Mouse (Mus musculus) Muller cell, postnatal 12 days (primary cell): Measurements from ENCODE around the gene Cdk17.

ENCODE experiments used
- DNase-seq: peaks from one replicate; pipeline ENCODE4 v3.0.0-alpha.2; 2015; ENCODE audit errors: inconsistent ontology term

Cdk17 gene

DNA sequence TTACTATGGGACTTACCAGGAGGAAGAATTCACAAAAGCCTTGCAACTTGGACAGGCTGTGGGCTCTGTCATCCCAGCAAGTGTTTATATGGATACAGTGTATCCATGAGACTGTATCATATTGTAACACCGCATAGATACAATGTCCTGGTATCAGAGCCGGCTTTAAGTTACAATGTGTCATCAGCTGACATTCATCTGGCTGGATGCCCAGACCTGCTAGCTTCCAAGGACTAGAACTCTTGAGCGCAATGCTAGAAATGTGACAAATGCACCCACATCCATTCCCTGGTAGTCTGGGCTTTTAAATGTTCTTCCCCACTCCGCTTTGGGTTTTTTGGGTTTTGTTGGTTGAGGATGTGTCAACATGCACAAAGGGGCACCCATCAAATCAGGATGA, 127.7 kb downstream of the Cdk17 start:
- peak; percentile 79 for DNase-seq

DNA sequence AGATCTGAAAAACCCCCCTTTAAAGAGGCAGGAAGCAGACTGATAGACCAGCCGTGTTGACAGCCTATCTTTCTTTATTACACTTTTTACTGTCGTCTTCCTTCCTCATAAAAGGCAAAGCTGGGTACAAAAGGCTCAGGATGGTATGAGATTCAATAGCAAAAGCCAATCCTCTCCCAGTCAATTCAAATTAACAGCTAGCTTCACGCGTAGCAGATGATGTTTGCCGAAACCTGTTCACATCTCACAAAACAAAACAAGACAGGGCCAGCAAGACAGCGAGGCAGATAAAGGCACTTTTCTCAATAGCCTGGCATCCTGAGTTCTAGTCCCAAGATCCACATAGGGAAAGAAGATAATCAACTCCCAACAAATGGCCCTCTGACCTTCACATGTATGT, 128.7 kb downstream of the Cdk17 start:
- no peak for DNase-seq

DNA sequence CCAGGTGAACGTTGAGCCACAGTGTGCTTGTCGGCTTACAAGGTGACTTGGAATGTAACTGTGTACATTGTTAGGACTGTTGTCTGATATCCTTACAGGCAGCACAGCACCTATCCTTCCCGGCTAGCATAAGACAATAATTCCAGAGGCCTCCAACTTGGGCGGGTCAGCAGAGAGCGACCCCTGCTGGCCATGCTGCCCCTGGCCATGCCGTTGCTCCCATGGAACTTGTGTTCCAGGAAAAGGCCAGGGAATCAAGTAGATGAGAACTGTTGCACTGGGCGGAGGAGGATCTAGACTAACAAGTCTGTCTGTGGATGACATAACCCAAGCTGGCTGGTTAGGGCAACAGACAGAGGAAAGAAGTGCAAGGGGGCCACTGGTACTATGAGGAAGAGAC, 130.7 kb downstream of the Cdk17 start:
- DNase-seq: peak; percentile 79

DNA sequence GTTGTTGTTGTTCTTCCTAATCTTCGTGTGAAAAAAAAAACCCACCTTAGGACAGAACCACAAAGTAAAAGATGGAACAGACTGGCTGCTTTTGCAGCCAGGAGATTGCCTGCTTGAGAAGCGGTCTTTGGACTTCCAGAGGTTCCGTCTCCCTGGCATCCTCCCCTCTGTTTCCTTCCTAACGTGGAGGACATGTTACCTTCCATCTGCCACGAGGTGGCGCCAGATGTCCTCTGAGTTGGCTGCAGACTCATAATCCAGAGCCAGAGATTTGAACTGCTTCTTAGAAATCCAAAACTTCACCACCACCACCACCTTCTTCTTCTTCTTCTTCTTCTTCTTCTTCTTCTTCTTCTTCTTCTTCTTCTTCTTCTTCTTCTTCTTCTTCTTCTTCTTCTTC, 131.2 kb downstream of the Cdk17 start:
- peak; percentile 72 for DNase-seq

DNA sequence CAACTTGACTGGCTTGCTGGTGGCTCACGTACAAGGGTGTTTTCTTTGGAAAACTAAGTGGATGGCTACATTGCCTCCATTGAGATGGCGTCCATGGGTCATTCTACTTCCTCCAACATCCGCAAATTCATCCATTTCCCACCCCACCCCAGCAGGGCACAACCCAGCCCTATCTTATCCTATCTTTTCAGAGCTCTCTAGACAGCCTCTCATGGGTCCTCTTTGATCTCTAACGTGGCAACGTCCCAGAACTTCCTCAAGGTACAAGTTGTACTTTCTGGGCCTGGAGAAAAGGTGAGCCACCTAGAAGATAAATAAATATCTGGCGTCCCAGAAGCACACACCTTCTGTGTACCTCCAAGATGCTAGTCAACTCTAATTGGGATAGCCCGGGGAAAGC, 132.9 kb downstream of the Cdk17 start:
- no peak for DNase-seq

DNA sequence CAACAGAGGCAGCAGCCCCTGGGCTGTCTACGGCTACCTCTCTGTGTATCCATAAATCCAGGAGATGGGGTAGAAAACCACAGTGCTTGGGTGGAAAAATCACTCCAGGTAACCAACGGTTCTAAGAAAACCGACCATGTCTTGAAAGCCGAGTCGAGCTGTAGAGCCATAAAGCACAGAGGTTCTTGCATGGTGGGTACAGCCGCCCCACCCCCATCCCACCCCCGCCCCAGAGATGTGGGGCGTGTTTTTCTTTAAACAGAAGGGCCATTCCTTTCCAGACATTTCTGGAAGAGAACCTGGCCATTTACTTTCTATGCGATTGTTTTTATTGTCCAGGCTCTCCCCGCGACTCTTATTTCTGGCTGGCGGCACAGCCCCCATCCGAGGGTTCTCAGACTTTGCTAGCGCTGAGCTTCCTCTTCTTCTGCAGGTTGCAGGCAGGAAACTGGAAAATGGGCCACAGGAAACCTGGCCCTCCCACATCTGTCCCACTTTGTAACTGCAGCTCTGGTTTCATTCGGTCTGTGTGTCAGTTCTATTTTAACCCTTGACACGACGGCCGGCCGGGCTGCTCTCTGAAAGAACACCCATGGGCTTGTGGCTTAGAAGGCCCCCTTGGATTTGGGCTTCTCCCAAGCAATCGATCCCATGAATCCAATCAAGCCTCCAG, 134.0 kb downstream of the Cdk17 start:
- no peak for DNase-seq

DNA sequence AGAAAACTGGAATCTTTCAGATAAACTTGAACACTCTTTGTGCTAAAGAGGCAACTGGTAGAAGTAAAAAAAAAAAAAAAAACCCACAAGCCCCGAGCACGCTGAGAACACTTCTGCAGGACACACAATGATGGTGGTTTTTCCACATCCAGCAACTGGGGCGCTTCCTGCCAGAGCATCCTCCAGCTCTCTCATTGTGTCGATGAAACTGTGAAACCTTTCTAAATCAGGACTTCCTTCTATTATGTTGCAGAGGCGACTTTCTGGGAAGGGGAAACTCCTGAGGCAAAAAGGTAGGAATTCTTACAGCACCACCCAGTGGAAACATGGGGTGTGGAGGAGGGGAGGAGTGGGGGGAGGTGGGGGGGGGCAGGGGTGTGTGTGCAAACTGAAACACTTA, 137.1 kb downstream of the Cdk17 start:
- DNase-seq: no peak

DNA sequence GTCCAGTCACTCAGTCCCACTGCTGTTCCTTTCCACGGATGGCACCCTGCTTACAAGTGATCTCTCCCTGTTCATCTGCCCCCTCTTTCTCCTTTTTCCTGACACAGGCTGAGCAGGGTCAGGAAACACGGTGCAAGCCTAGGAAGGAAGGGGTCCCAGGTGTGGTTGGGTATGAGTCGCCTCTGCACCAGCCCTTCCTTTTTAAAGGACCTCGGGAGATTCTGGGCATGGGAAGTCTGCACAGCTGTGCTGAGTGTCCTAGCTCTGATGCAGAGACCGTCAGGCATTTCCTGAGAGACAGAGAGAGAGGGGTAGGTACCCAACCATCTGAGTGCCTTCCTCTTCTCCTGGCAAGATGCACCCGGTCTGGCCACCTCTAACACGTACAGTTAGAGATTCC, 137.5 kb downstream of the Cdk17 start:
- DNase-seq: no peak

DNA sequence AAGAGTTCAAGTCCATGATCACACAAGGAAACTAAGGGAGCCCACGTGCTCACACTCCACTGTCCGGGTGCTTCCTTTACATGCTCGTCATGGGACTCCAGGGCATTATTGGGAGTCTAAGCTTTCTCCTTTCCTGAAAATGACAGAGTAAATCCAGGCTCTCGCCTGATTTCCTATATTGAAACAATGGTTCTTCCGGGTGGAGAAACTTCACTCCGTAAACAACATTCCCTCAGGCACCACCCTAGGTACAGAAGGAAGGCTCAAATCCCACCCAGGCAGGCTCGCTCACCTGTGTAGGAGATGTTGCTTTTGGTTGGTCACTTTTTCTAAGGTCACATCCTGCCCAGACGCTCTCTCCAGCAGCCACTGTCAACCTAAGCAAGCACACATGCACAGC, 141.2 kb downstream of the Cdk17 start:
- no peak for DNase-seq

DNA sequence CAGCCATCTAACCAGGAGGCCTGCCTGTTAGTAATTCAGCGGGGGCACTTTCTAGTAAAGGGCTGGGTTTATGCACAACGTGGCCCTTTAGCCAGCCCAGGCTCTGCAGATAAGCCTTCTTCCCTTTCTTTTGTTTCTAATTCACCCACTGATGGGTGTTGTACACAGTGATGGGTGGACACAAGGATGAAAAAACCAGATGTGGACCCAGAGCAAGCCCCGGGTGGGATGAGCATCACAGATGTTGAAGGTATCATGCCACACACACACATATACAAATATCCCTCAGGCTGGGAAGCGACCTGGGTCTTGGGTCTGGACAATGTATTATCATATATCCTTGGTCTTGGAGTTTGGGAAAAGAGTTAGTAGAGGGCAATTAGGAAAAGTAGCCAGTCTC, 142.6 kb downstream of the Cdk17 start:
- DNase-seq: no peak

DNA sequence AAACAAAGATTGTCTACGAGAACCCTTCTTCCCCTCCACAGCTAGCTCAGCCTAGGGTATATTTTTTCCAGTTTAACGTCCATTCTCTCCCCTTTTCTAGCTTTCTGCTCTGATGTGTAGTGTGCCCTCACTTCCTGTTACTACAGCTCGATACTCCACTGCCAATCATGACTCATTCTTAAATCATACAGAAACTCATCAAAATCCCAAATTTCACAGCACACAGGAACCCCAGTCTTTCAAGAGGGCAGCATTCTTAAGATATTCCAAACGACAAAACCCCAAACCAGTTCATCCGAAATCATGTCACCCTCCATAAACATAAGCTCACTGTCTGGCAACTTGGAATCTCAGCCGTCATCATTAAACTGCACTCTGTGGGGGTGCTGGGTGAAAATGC, 145.3 kb downstream of the Cdk17 start:
- peak; percentile 78 for DNase-seq

DNA sequence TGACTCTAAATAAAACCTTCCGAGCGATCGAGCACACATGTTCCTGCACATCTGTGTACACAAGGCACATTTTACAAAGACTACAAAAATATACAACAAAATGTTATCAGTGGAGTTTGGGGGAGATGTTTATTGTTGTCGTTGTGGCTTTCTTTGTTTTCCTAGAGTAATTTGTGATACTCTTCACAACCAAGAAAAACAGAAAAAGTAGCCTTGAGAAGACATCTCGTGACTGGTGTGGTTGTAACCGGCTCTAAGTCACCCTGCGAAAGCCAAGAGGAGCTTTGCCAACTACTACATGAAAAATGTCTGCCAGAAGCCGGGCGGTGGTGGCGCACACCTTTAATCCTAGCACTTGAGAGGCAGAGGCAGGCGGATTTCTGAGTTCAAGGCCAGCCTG, 145.7 kb downstream of the Cdk17 start:
- no peak for DNase-seq

DNA sequence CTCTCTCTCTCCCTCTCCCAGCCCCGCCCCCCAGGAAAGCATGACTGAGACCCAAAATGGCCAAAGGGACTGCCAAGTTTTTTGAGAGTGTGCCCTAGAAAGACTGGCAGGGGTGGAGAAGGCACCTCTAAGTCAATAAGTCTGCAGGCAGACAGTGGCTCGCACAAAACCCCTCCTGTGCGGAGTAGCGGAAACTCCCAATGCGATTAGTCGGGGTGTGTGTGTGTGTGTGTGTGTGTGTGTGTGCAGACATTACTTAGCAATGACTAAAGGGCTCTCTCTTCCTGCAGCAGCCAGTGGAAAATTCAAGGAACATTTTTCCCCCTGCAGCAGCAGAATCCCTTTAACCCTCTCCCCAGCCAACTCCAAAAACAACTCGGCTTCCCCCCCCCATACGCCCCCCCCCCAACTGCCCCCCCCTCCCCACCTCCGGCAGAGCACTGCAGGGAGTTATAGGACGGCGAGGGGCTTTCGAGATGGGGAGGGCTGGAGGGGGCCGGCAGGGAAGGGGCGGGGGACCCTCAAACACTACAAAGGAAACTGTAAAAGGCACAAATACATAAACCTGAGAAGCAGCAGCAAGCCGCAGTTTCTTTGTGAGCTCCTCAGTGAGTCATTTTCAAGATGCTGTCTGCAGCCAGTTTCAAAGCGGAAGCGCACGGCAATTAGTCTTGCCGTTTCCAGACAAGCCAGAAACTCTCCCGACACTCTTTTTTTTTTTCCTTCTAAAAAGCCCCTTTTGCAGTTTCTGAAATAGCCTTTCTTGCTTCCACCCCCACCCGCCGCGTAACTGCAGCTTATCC, 148.7 kb downstream of the Cdk17 start:
- peak; percentile 83 for DNase-seq

DNA sequence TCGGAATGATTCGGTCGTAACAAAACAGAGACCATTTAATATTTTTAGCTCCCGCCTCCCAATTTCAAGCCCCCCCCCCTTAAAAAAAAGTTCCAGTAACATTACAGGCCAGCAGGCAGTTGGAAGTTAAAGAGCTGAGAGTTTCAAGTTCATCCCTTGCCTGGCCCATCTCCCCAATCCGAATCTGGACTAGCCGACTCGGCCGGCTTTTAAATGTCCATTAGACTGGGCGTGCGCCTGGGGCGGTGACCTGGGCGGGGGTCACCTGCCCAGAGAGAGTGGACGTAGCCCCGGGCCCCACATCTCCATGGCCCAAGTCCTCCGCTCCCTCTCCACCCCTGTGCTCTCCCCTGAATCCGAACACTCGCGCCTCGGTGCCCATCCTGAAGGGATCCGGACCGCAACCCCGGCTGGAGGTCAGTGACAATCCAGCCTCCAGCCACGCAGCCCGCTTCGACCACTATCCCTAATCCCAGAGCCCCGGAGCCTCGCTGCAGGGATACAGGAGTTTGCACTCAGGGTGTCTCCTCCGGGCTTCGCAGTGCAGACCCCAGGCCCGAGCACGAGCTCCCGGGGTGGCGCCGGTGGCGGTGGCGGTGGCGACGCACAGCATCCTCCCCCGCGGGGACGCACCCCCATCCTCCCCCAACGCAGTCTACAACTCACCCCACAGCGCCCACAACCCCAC, 149.4 kb downstream of the Cdk17 start:
- DNase-seq: peak; percentile 56

DNA sequence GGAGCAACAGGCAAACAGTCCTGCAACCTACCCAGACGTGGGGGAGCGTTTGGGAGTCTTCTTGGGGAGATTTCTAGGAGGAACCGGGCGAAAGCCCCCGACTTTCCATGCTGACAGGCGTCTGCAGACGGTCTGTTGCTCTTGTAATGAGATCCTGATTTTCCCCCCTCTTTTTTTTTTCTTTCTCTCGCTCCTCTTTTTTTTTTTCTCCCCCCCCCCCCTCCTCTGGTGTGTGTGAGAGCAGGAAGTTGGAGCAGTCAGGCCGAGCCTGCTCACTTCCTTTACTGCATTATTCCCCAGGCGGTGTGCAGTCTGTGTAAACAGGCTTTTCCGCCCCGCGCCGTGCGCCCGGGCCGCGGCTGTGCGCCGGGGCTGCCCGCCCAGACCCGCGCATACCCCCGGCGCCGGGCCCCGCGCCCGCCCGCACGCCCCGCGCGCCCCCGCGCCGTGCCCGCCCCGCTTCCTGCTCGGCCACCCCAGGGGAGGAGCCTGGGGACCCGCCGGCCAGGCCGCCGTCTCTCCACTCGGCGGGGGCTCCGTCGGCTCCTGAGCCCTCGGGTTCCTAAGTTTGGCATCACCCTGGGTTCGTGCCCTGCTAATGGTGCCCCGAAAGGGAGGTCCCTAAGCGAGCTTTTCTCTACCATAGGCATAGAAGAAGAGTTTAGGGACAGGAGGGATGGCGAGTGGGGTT, 150.2 kb downstream of the Cdk17 start, which contains the start of gene Elk3:
Gene Elk3 (minus strand): TSS at position 415 of the 691 bp plus-strand sequence.
- DNase-seq: peak; percentile 72

DNA sequence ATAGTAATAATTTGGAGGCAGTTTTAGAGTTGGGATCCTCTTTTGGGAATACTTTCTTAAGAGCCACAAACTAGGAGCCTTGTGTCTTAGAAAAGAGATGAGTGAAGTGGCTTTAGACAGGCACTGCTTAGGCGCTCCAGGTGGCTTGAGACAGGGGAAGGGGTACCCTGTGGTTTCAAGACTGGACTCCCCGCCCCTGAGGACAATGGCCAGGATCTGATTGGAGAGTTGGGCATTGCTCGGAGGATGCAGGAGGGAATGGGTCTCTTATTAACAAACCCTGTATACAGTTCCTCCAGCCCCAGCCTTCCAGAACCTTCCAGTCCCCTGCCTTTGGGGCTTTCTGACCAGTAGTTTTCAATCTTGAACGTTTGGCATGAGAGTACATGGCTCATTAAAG, 150.9 kb downstream of the Cdk17 start:
- DNase-seq: no peak
